In genomic region chr5:64655286-64655685, GRCm38 (mm10) we compare ENCODE assay signal across 24 mouse cellular contexts.
"Had no signal": no experiment of that assay in that cellular context is flagged by ENCODE, and none has a peak within 500 bp of the region (broad histone marks: within the 10 kb centered on the region; RNA-seq: fewer than 3 reads in every experiment).

No protein-coding gene starts in this region.

- H3K27ac ChIP-seq: kidney, postnatal 0 days; layer of hippocampus, adult 2 months; liver, embryonic 12.5 days; liver, embryonic 15.5 days; lung, embryonic 15.5 days; midbrain, embryonic 13.5 days; neural tube, embryonic 12.5 days; neural tube, embryonic 15.5 days; stomach, postnatal 0 days had no signal

- H3K4me2 ChIP-seq: liver, embryonic 12.5 days; liver, embryonic 15.5 days; lung, embryonic 15.5 days; midbrain, embryonic 13.5 days; neural tube, embryonic 12.5 days; neural tube, embryonic 15.5 days had no signal

- H3K27me3 ChIP-seq: liver, embryonic 15.5 days; lung, embryonic 15.5 days; midbrain, embryonic 13.5 days; neural tube, embryonic 12.5 days; neural tube, embryonic 15.5 days had no signal

- H3K9me3 ChIP-seq: liver, embryonic 12.5 days; liver, embryonic 15.5 days; lung, embryonic 15.5 days; midbrain, embryonic 10.5 days; midbrain, embryonic 13.5 days; neural tube, embryonic 12.5 days; neural tube, embryonic 15.5 days had no signal

- DNase-seq: kidney, adult 2 months; kidney, postnatal 25 days; layer of hippocampus, adult 9-11 months; liver; lung, adult 18-20 months; lung, postnatal 10 days; lung, postnatal 36 days; right cerebral cortex, adult 18-20 months; right cerebral cortex, postnatal 14 days; right cerebral cortex, postnatal 4 days; thymus, adult 2 months; thymus, postnatal 14 days; thymus, postnatal 4 days had no signal

- H3K4me1 ChIP-seq: midbrain, embryonic 13.5 days; neural tube, embryonic 12.5 days; neural tube, embryonic 15.5 days had no signal

- ATAC-seq: liver, embryonic 12.5 days; midbrain, embryonic 13.5 days had no signal

- H3K4me3 ChIP-seq: layer of hippocampus, adult 2 months; liver, embryonic 12.5 days; liver, embryonic 15.5 days; lung, embryonic 15.5 days; megakaryocyte, embryonic 14.5 days; midbrain, embryonic 10.5 days; midbrain, embryonic 13.5 days; neural tube, embryonic 12.5 days; neural tube, embryonic 15.5 days had no signal

- H3K9ac ChIP-seq: liver, embryonic 12.5 days; liver, embryonic 15.5 days; lung, embryonic 15.5 days; midbrain, embryonic 13.5 days; neural tube, embryonic 12.5 days; neural tube, embryonic 15.5 days had no signal

- H3K36me3 ChIP-seq: liver, embryonic 12.5 days; liver, embryonic 15.5 days; lung, embryonic 15.5 days; midbrain, embryonic 10.5 days; midbrain, embryonic 13.5 days; neural tube, embryonic 12.5 days; neural tube, embryonic 15.5 days had no signal
